Mouse (Mus musculus) CH12.LX (cell line): ENCODE measurements around the gene Ddx42. TPM values are rescaled to one million over a fixed set of nuclear protein-coding genes. Genes with fewer than 3 reads are reported as not detected.

Experiments
- DNase-seq: peaks from one replicate; pipeline ENCODE4 v3.0.0-alpha.2; 2013; ENCODE audit errors: extremely low read depth
- H3K27ac ChIP-seq: 2 replicates; pipeline ENCODE4 v1.5.1; 2012; ENCODE audit warnings: low read depth, mild to moderate bottlenecking, control low read depth, moderate library complexity; ENCODE audit not compliant: insufficient read depth
- H3K27me3 ChIP-seq: replicated peaks from 2 replicates; pipeline ENCODE3; 2012; ENCODE audit warnings: inconsistent platforms
- H3K36me3 ChIP-seq, 2 experiments: replicated peaks in 1 of 2; 2 replicates each; pipeline versions ENCODE3 to v1.6.1; 2012; ENCODE audit warnings: inconsistent platforms in 1 of 2, low read length in 1 of 2, mild to moderate bottlenecking in 1 of 2, mixed read lengths in 1 of 2, moderate library complexity in 1 of 2; ENCODE audit not compliant: control insufficient read depth in 1 of 2, insufficient read depth in 1 of 2
- H3K4me1 ChIP-seq, 2 experiments: 2 replicates each; pipeline ENCODE4 v1.6.1; 2012; ENCODE audit warnings: inconsistent platforms in 1 of 2, moderate library complexity in 1 of 2; ENCODE audit not compliant: insufficient read depth in 2 of 2, control insufficient read depth in 1 of 2
- H3K4me2 ChIP-seq: 2 replicates; pipeline ENCODE4 v1.6.1; 2012; ENCODE audit warnings: low read depth, mild to moderate bottlenecking, control low read depth; ENCODE audit not compliant: poor library complexity, insufficient read depth, severe bottlenecking
- H3K4me3 ChIP-seq, 3 experiments: fragments of 150-350 bp in 1 of 3; sonication (generic) in 1 of 3; replicated peaks in 1 of 3; 2 replicates each; pipeline versions ENCODE3 to v1.5.1; 2011 to 2012; ENCODE audit warnings: low read depth in 2 of 3, low read length in 2 of 3, mild to moderate bottlenecking in 2 of 3, moderate library complexity in 2 of 3, control low read depth in 1 of 3, improper control_type of control experiment in 1 of 3, inconsistent platforms in 1 of 3, mixed read lengths in 1 of 3; ENCODE audit not compliant: poor library complexity in 1 of 3
- H3K79me2 ChIP-seq: replicated peaks from 2 replicates; pipeline ENCODE4 v1.6.1; 2012; ENCODE audit warnings: mild to moderate bottlenecking, moderate library complexity; ENCODE audit not compliant: control insufficient read depth, poor library complexity, insufficient read depth, severe bottlenecking; ENCODE audit errors: extremely low read depth
- H3K9ac ChIP-seq: 2 replicates; pipeline ENCODE4 v1.6.1; 2012; ENCODE audit warnings: low read depth, mild to moderate bottlenecking, control low read depth, moderate library complexity; ENCODE audit not compliant: insufficient read depth
- H3K9me3 ChIP-seq: replicated peaks from 2 replicates; pipeline ENCODE3; 2012; ENCODE audit warnings: low read length, inconsistent platforms, mixed read lengths
- BHLHE40 ChIP-seq: IDR thresholded peaks from 2 replicates; pipeline ENCODE4 v1.6.1; 2011; ENCODE audit warnings: mild to moderate bottlenecking, low read depth, low read length, improper control_type of control experiment
- CHD1 ChIP-seq: IDR thresholded peaks from 2 replicates; pipeline ENCODE4 v1.6.1; 2012; ENCODE audit warnings: low read depth, low read length, improper control_type of control experiment, inconsistent platforms
- ELF1 ChIP-seq: IDR thresholded peaks from 2 replicates; pipeline ENCODE4 v1.6.1; 2014; ENCODE audit warnings: low read depth, mild to moderate bottlenecking, inconsistent platforms, low read length, improper control_type of control experiment
- EP300 ChIP-seq: IDR thresholded peaks from 2 replicates; pipeline ENCODE4 v1.6.1; 2011; ENCODE audit warnings: low read length, improper control_type of control experiment
- ETS1 ChIP-seq: conservative IDR thresholded peaks from 2 replicates; pipeline ENCODE4 v1.6.1; 2012; ENCODE audit warnings: low read depth, mild to moderate bottlenecking, inconsistent platforms, low read length, improper control_type of control experiment, moderate library complexity
- JUN ChIP-seq: IDR thresholded peaks from 2 replicates; pipeline ENCODE4 v1.6.1; 2011; ENCODE audit warnings: low read depth, mild to moderate bottlenecking, low read length, improper control_type of control experiment, moderate library complexity; ENCODE audit not compliant: insufficient read depth
- JUND ChIP-seq: conservative IDR thresholded peaks from 2 replicates; pipeline ENCODE4 v1.6.1; 2011; ENCODE audit warnings: low read depth, low read length, improper control_type of control experiment
- KAT2A ChIP-seq: IDR thresholded peaks from 2 replicates; pipeline ENCODE4 v1.6.1; 2012; ENCODE audit warnings: low read length, improper control_type of control experiment, inconsistent platforms; ENCODE audit not compliant: insufficient replicate concordance
- MAFK ChIP-seq: IDR thresholded peaks from 2 replicates; pipeline ENCODE4 v1.6.1; 2011; ENCODE audit warnings: low read length, improper control_type of control experiment; ENCODE audit not compliant: insufficient replicate concordance
- MXI1 ChIP-seq: IDR thresholded peaks from 2 replicates; pipeline ENCODE4 v1.6.1; 2011; ENCODE audit warnings: mild to moderate bottlenecking, low read depth, low read length, improper control_type of control experiment
- MYC ChIP-seq: IDR thresholded peaks from 2 replicates; pipeline ENCODE4 v1.6.1; 2011; ENCODE audit warnings: low read depth, mild to moderate bottlenecking, improper control_type of control experiment, low read length
- NRF1 ChIP-seq: IDR thresholded peaks from 2 replicates; pipeline ENCODE4 v1.6.1; 2014; ENCODE audit warnings: low read depth, mild to moderate bottlenecking, inconsistent platforms, low read length, improper control_type of control experiment, moderate library complexity
- POLR2AphosphoS2 ChIP-seq: IDR thresholded peaks from 2 replicates; pipeline ENCODE4 v1.6.1; 2011; ENCODE audit warnings: low read depth, low read length, improper control_type of control experiment
- RAD21 ChIP-seq: IDR thresholded peaks from 2 replicates; pipeline ENCODE4 v1.6.1; 2011; ENCODE audit warnings: low read depth, mild to moderate bottlenecking, low read length, improper control_type of control experiment, moderate library complexity
- SIN3A ChIP-seq: IDR thresholded peaks from 2 replicates; pipeline ENCODE4 v1.6.1; 2012; ENCODE audit warnings: low read length, improper control_type of control experiment, inconsistent platforms
- TBP ChIP-seq: conservative IDR thresholded peaks from 2 replicates; pipeline ENCODE4 v1.6.1; 2011; ENCODE audit warnings: low read depth, low read length, improper control_type of control experiment
- TCF12 ChIP-seq: IDR thresholded peaks from 2 replicates; pipeline ENCODE4 v1.6.1; 2014; ENCODE audit warnings: low read depth, mild to moderate bottlenecking, inconsistent platforms, low read length, improper control_type of control experiment
- ZC3H11A ChIP-seq: IDR thresholded peaks from 2 replicates; pipeline ENCODE4 v1.6.1; 2012; ENCODE audit warnings: low read depth, mild to moderate bottlenecking, inconsistent platforms, low read length, improper control_type of control experiment
- ZNF384 ChIP-seq: IDR thresholded peaks from 2 replicates; pipeline ENCODE4 v1.6.1; 2012; ENCODE audit warnings: low read depth, low read length, improper control_type of control experiment, inconsistent platforms
- dilution Hi-C: fragments of 300-500 bp; cut with MboI; formaldehyde crosslinking; loops from 2 replicates; pipeline ENCODE4 v1.14.3; 2020; ENCODE audit warnings: low sequenced_read_pairs; ENCODE audit not compliant: extremely low pct_unique_long_range_greater_than_20kb, extremely low pct_ligation_motif_present
- in situ Hi-C: fragments of 300-500 bp; cut with MboI; formaldehyde crosslinking; loops from 3 replicates; pipeline ENCODE4 v1.14.3; 2019; ENCODE audit warnings: low sequenced_read_pairs, low pct_ligation_motif_present, low pct_unique_long_range_greater_than_20kb, mixed read lengths
- polyA plus RNA-seq: library from polyadenylated mRNA; unstranded; fragments of >175 nt; gene quantifications from 2 replicates; pipeline ENCODE4 v1.2.1, GENCODE M21; 2012; ENCODE audit warnings: low read depth; ENCODE audit not compliant: insufficient read length
- total RNA-seq, 2 experiments: library from RNA; depleted of rRNA; stranded (reverse); fragments of 300-350 nt in 1 of 2; fragments of >200 nt in 1 of 2; gene quantifications; 2 replicates each; pipeline ENCODE4 v1.2.3; 2012 to 2014

Ddx42 gene
- total and polyA plus RNA-seq, 3 experiments: 63.8 to 94.6 (median 65.5) TPM

DNA sequence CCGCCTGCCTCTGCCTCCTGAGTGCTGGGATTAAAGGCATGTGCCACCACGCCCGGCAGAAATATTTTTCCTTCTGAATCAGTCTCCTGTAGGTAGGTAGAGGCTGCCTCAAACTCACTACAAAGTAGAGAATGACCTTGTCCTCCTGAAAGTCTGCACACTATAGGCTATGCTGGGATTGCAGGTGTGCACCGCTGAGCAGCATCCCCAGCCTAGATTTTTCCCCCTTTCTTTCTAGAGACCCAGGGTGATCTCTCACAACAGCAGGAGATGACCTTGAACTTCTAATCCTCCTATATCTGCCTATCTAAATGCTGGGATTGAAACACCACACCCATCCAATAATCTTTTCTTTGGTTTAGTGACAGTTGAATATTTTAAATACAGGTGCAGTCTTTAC, 29.4 kb upstream of the Ddx42 start:
- peaks cover 2% of the 10 kb centered on the region; the same call in 1 of the 2 replicates for H3K79me2 ChIP-seq
- H3K4me2 ChIP-seq: no peak overlapping the region
- no peak overlapping the region for H3K4me3 ChIP-seq
- TF ChIP-seq RAD21: no peak
- TF ChIP-seq KAT2A: no peak
- no peak for TF ChIP-seq ZC3H11A
- no peak for TF ChIP-seq MAFK
- TF ChIP-seq SIN3A: no peak
- TF ChIP-seq BHLHE40: no peak
- no peak for TF ChIP-seq JUN
- no peak for TF ChIP-seq JUND
- no peak for TF ChIP-seq ELF1
- TF ChIP-seq POLR2AphosphoS2: no peak
- no peak for TF ChIP-seq TCF12
- TF ChIP-seq EP300: no peak
- no peak for TF ChIP-seq MXI1
- TF ChIP-seq ZNF384: no peak
- TF ChIP-seq NRF1: no peak
- TF ChIP-seq MYC: no peak
- no peak for TF ChIP-seq ETS1
- TF ChIP-seq CHD1: no peak
- no peak for TF ChIP-seq TBP
- H3K27me3 ChIP-seq: no peaks in the 10 kb centered on the region
- in situ Hi-C loops (no loop called here), dilution Hi-C loops (no loop called here)
- H3K4me1 ChIP-seq: peaks cover 7 to 11% of the 10 kb centered on the region in 2 experiments; a peak in 3 of 4 replicates
- peaks cover 11 to 47% of the 10 kb centered on the region in 2 experiments for H3K36me3 ChIP-seq
- no peak overlapping the region for H3K27ac ChIP-seq
- H3K9ac ChIP-seq: no peak overlapping the region
- DNase-seq: no peak
- no peaks in the 10 kb centered on the region for H3K9me3 ChIP-seq

GRCm38 (mm10) chr11:106191716-106192115, 25.0 kb upstream of the Ddx42 start:
- no peak overlapping the region for H3K27ac ChIP-seq
- H3K9me3 ChIP-seq: no peaks in the 10 kb centered on the region
- in situ Hi-C loops (no loop called here), dilution Hi-C loops (no loop called here)
- H3K4me2 ChIP-seq: peak overlapping the region; percentile 70; the same call in 1 of the 2 replicates
- no peak overlapping the region for H3K4me3 ChIP-seq
- H3K79me2 ChIP-seq: peaks cover 2% of the 10 kb centered on the region; the same call in 1 of the 2 replicates
- no peak for TF ChIP-seq MAFK
- no peak for TF ChIP-seq TBP
- TF ChIP-seq NRF1: no peak
- no peak for TF ChIP-seq ZNF384
- H3K27me3 ChIP-seq: no peaks in the 10 kb centered on the region
- peaks cover 3 to 27% of the 10 kb centered on the region in 2 experiments for H3K36me3 ChIP-seq
- H3K4me1 ChIP-seq: peaks cover 3 to 31% of the 10 kb centered on the region in 2 experiments; a peak in 3 of 4 replicates
- H3K9ac ChIP-seq: peak overlapping the region; percentile 11; the same call in 1 of the 2 replicates
- no peak for DNase-seq
